ENCODE assay signal across 9 mouse cellular contexts in genomic region chr3:93493992-93494391, GRCm38 (mm10). TPM values are rescaled to one million over a fixed set of nuclear protein-coding genes. Genes with fewer than 3 reads are reported as not detected.
A peak's percentile ranks its signal among the peaks of the same experiment; 100 is the strongest.
DNase-seq lines count a peak whose midpoint lies in the region; ATAC-seq lines count a peak whose summit lies in the region.
"Had no signal": no experiment of that assay in that cellular context is flagged by ENCODE, and none has a peak within 500 bp of the region (broad histone marks: within the 10 kb centered on the region; RNA-seq: fewer than 3 reads in every experiment).

No protein-coding gene starts in this region.

- H3K27ac ChIP-seq in embryonic facial prominence, embryonic 14.5 days (replicated peaks; ENCODE audit: low read depth, low read length) = no peak overlapping the region
- H3K27ac ChIP-seq: limb, embryonic 15.5 days had no signal

- no peaks in the 10 kb centered on the region for H3K27me3 ChIP-seq in embryonic facial prominence, embryonic 14.5 days (replicated peaks; ENCODE audit: control insufficient read depth, insufficient read depth, low read length)
- H3K27me3 ChIP-seq: limb, embryonic 15.5 days had no signal

- H3K4me3 ChIP-seq in embryonic facial prominence, embryonic 14.5 days (ENCODE audit: low read depth, low read length) = no peak overlapping the region
- H3K4me3 ChIP-seq: limb, embryonic 15.5 days had no signal

- H3K9ac ChIP-seq in embryonic facial prominence, embryonic 14.5 days (ENCODE audit: low read depth, low read length) = no peak overlapping the region
- H3K9ac ChIP-seq: limb, embryonic 15.5 days had no signal

- 3% methylated on average over 4 of the region's 4 CpGs for WGBS in embryonic facial prominence, embryonic 14.5 days

- H3K4me2 ChIP-seq in embryonic facial prominence, embryonic 14.5 days (ENCODE audit: low read depth, low read length) = no peak overlapping the region
- H3K4me2 ChIP-seq: limb, embryonic 15.5 days had no signal

- H3K36me3 ChIP-seq in embryonic facial prominence, embryonic 14.5 days (ENCODE audit: control insufficient read depth, insufficient read depth, low read length) = no peaks in the 10 kb centered on the region
- H3K36me3 ChIP-seq: limb, embryonic 15.5 days had no signal

- H3K9me3 ChIP-seq in embryonic facial prominence, embryonic 14.5 days (ENCODE audit: control insufficient read depth, low read length) = no peaks in the 10 kb centered on the region
- H3K9me3 ChIP-seq: limb, embryonic 15.5 days had no signal

- H3K4me1 ChIP-seq in embryonic facial prominence, embryonic 14.5 days (ENCODE audit: control insufficient read depth, insufficient read depth, low read length) = no peaks in the 10 kb centered on the region
- H3K4me1 ChIP-seq: limb, embryonic 15.5 days had no signal

- DNase-seq in ES-CJ7 (ENCODE audit: low read depth, low spot score) = peak; percentile 88
- DNase-seq in adrenal gland, postnatal 36 days = peak; percentile 16 to 55
- peak; percentile 89 for DNase-seq in embryonic facial prominence, embryonic 14.5 days (ENCODE audit: low spot score)
- DNase-seq in layer of hippocampus, adult 18-20 months (ENCODE audit: low spot score in 2 of 2) = peak; percentile 44 to 83
- DNase-seq in lung, adult 18-20 months = peak; percentile 22 to 64
- peak; percentile 52 for DNase-seq in yolk sac, embryonic 10.5 days (ENCODE audit: low spot score)

- peak; percentile 85 for ATAC-seq in embryonic facial prominence, embryonic 14.5 days (ENCODE audit: low read depth)
- ATAC-seq in hematopoietic stem cell, adult 5-6 weeks (replicated peaks in 1 of 2; ENCODE audit: insufficient read depth in 1 of 2, low FRiP score in 2 of 2, low TSS enrichment in 1 of 2, low read depth in 1 of 2, poor library complexity in 2 of 2, severe bottlenecking in 2 of 2) = peak; percentile 94 to 96
- peak; percentile 98 for ATAC-seq in neutrophil, adult 5-6 weeks (ENCODE audit: extremely low read depth, insufficient number of reproducible peaks, low FRiP score, poor library complexity, severe bottlenecking)

RNA-seq across cellular contexts. Expression of gene Tchhl1, which starts 25.4 kb away (rescaled TPM):
- total RNA-seq in adrenal gland, postnatal 36 days (2021) = under 1 TPM; 0.13 to 0.92 TPM
- 0.18 TPM in 1 of 2 replicates, not detected in the other for polyA plus RNA-seq in embryonic facial prominence, embryonic 14.5 days (2014; fragmentation: Nextera tagmentation; extraction: Ambion mirVana)
- not detected in 2 replicates for total RNA-seq in hematopoietic stem cell, adult 5-6 weeks (2017)
- total RNA-seq in layer of hippocampus, adult 18-20 months (2021) = not detected
- not detected in 2 replicates for total RNA-seq in neutrophil, adult 5-6 weeks (2017)
- polyA plus RNA-seq: limb, embryonic 15.5 days had no signal

RNA-seq across cellular contexts. Expression of gene S100a11, which starts 26.3 kb away (rescaled TPM):
- 100 to 1,000 TPM; 207 to 231 TPM for total RNA-seq in adrenal gland, postnatal 36 days (2021)
- polyA plus RNA-seq in embryonic facial prominence, embryonic 14.5 days (2014; fragmentation: Nextera tagmentation; extraction: Ambion mirVana) = 1,533 and 1,735 TPM in 2 replicates
- 49.1 and 66.1 TPM in 2 replicates for total RNA-seq in hematopoietic stem cell, adult 5-6 weeks (2017)
- total RNA-seq in layer of hippocampus, adult 18-20 months (2021) = 1 to 10 TPM; 7.1 to 8.3 TPM
- 584 and 660 TPM in 2 replicates for total RNA-seq in neutrophil, adult 5-6 weeks (2017)

RNA-seq across cellular contexts. Expression of gene Tchh, which starts 51.9 kb away (rescaled TPM):
- under 1 TPM; 0.23 to 0.89 TPM for total RNA-seq in adrenal gland, postnatal 36 days (2021)
- 3.4 and 4.2 TPM in 2 replicates for polyA plus RNA-seq in embryonic facial prominence, embryonic 14.5 days (2014; fragmentation: Nextera tagmentation; extraction: Ambion mirVana)
- not detected in 2 replicates for total RNA-seq in hematopoietic stem cell, adult 5-6 weeks (2017)
- 1 to 10 TPM; 1.8 to 2.1 TPM for total RNA-seq in layer of hippocampus, adult 18-20 months (2021)
- total RNA-seq in neutrophil, adult 5-6 weeks (2017) = 0.23 and 0.25 TPM in 2 replicates

Comparison
In these comparisons a context has a peak if more than half of its experiments do, and no peak if none do; other contexts are left out.
1. DNase-seq: peak in every context shown above with its lines; median percentile 89 in embryonic facial prominence, embryonic 14.5 days; 88 in ES-CJ7; 64 in layer of hippocampus, adult 18-20 months; 52 in yolk sac, embryonic 10.5 days; 43 in lung, adult 18-20 months; 36 in adrenal gland, postnatal 36 days.